8 mouse cellular contexts compared by ENCODE assay signal in the genomic region with DNA sequence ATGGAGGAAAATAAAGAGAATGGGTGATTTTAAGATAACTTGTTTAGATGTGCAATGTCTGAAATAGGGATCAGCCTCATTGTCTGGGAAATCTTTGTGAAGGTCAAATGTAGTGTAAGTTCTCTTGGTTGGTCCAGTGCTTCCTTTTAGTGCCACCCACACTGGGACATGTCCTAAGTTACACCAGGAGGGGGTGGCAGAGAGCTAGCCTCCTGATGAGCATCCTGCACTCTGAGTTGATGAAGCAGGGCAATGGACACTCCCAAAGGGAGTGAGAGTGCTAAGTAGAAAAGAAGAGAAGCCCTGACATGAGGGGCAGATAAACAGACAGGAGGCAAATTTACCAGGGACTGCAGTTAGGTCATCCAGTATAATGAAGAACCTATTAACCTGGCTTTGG. TPM values are rescaled to one million over a fixed set of nuclear protein-coding genes. Genes with fewer than 3 reads are reported as not detected.
DNase-seq lines count a peak whose midpoint lies in the region; ATAC-seq and TF ChIP-seq lines count a peak whose summit lies in the region.

No protein-coding gene starts in this region.

- no peaks in the 10 kb centered on the region for H3K4me1 ChIP-seq in heart, embryonic 10.5 days
- H3K4me1 ChIP-seq in heart, embryonic 11.5 days (ENCODE audit: control insufficient read depth, insufficient read depth, low read length): no peaks in the 10 kb centered on the region
- no peaks in the 10 kb centered on the region for H3K4me1 ChIP-seq in ES-Bruce4 (ENCODE audit: control insufficient read depth, insufficient read depth, low read length)

- no peaks in the 10 kb centered on the region for H3K9me3 ChIP-seq in heart, embryonic 10.5 days
- no peaks in the 10 kb centered on the region for H3K9me3 ChIP-seq in heart, embryonic 11.5 days (replicated peaks; ENCODE audit: control insufficient read depth, low read length)
- no peaks in the 10 kb centered on the region for H3K9me3 ChIP-seq in ES-Bruce4 (replicated peaks; ENCODE audit: control insufficient read depth, insufficient read depth, low read length, poor library complexity, severe bottlenecking)

- no peak overlapping the region for H3K27ac ChIP-seq in heart, embryonic 10.5 days
- H3K27ac ChIP-seq in heart, embryonic 11.5 days (ENCODE audit: low read depth, low read length): no peak overlapping the region
- no peak overlapping the region for H3K27ac ChIP-seq in ES-Bruce4 (ENCODE audit: insufficient read depth, low read length)

- TF ChIP-seq CTCF in ES-Bruce4 (IDR thresholded peaks at IDR 0.05; ENCODE audit: low read depth, low read length): peak; percentile 43

- ATAC-seq in heart, embryonic 11.5 days (replicated peaks; ENCODE audit: insufficient number of reproducible peaks, low FRiP score, low TSS enrichment): no peak

- TF ChIP-seq EP300 in ES-Bruce4 (IDR thresholded peaks at IDR 0.05; ENCODE audit: insufficient read depth, low read depth, low read length): no peak

- H3K4me3 ChIP-seq in heart, embryonic 10.5 days: no peak overlapping the region
- no peak overlapping the region for H3K4me3 ChIP-seq in heart, embryonic 11.5 days (ENCODE audit: low read depth, low read length)
- H3K4me3 ChIP-seq in ES-Bruce4 (ENCODE audit: low read depth, low read length): no peak overlapping the region

- H3K36me3 ChIP-seq in heart, embryonic 10.5 days: no peaks in the 10 kb centered on the region
- H3K36me3 ChIP-seq in heart, embryonic 11.5 days (ENCODE audit: control insufficient read depth, insufficient read depth, low read length): no peaks in the 10 kb centered on the region
- H3K36me3 ChIP-seq in ES-Bruce4 (ENCODE audit: control insufficient read depth, insufficient read depth, low read length, poor library complexity, severe bottlenecking): no peaks in the 10 kb centered on the region

- no peak for TF ChIP-seq POLR2A in ES-Bruce4 (IDR thresholded peaks at IDR 0.05; ENCODE audit: insufficient read depth, low read length)

- H3K4me2 ChIP-seq in heart, embryonic 11.5 days: no peak overlapping the region

- H3K27me3 ChIP-seq in heart, embryonic 10.5 days (ENCODE audit: insufficient read depth, poor library complexity, severe bottlenecking): no peaks in the 10 kb centered on the region
- no peaks in the 10 kb centered on the region for H3K27me3 ChIP-seq in heart, embryonic 11.5 days (ENCODE audit: control insufficient read depth, insufficient read depth, low read length)
- no peaks in the 10 kb centered on the region for H3K27me3 ChIP-seq in ES-Bruce4 (ENCODE audit: control insufficient read depth, insufficient read depth, low read length, poor library complexity, severe bottlenecking)

- DNase-seq in heart, embryonic 10.5 days (ENCODE audit: low spot score): peak; percentile 73
- peak; percentile 43 to 63 for DNase-seq in cerebellum, postnatal 14 days
- peak; percentile 2 to 9 for DNase-seq in frontal cortex, postnatal 36 days (ENCODE audit: low spot score in 2 of 2)
- DNase-seq in layer of hippocampus, postnatal 14 days (ENCODE audit: low spot score in 2 of 2): peak; percentile 7 to 29
- peak; percentile 3 for DNase-seq in retina, postnatal 7 days (ENCODE audit: low read depth, low spot score)
- DNase-seq in thymus, postnatal 36 days: no peak

- H3K9ac ChIP-seq in heart, embryonic 11.5 days (ENCODE audit: low read depth, low read length): no peak overlapping the region
- no peak overlapping the region for H3K9ac ChIP-seq in ES-Bruce4 (ENCODE audit: low read depth, poor library complexity, severe bottlenecking)

RNA-seq across cellular contexts. Expression of gene Gm7073, which starts 35.1 kb away (rescaled TPM):
- not detected in 2 replicates for polyA plus RNA-seq in heart, embryonic 10.5 days (2016; fragmentation: Nextera tagmentation; extraction: Ambion mirVana)
- not detected in 2 replicates for polyA plus RNA-seq in heart, embryonic 11.5 days (2014; fragmentation: Nextera tagmentation; extraction: Ambion mirVana)
- not detected in 2 replicates for polyA plus RNA-seq in ES-Bruce4 (2011; ENCODE audit: insufficient read depth, insufficient read length, low read depth, missing spikeins)
- total RNA-seq in layer of hippocampus, postnatal 14 days (2021): not detected

Comparison
In these comparisons a context has a peak if more than half of its experiments do, and no peak if none do; other contexts are left out.
1. DNase-seq: peak in heart, embryonic 10.5 days (single experiment), cerebellum, postnatal 14 days (2 of 2), frontal cortex, postnatal 36 days (2 of 2), layer of hippocampus, postnatal 14 days (2 of 2) and retina, postnatal 7 days (single experiment); none in thymus, postnatal 36 days (0 of 2).